Mouse (Mus musculus): ENCODE measurements around the gene 1700123O20Rik.

Gene 1700123O20Rik

DNA sequence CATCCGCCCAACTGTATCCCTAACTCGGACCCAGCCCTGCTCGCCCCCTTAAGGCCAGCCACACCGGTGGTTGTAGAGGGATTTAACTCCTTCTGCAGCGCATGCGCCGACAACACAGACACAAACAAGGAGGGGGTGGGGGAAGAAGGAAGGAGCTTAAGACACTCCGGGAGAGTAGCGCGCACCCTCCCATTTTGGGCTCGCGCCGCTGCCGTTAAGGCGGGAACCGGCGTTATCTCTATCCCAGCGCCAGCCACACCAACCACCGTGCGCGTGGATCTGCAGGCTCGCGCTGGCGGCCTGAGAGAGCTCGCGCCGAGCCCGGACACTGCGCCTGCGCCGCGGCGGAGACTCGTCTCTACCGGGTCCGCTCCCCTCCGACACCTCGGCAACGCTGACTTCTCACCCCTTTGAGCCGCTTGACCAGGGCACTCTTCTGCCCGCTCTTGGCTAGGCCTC lies at the start of gene 1700123O20Rik:
1700123O20Rik (plus strand) TSS at position 154 of the 459 bp plus-strand sequence.
- peak; percentile 58 for DNase-seq (ENCODE audit: extremely low spot score, low read depth, low spot score)

- DNase-seq (ENCODE audit: extremely low spot score, low read depth, low spot score): no peak
Observed at GRCm38 (mm10) chr14:54636954-54637353, 49.1 kb upstream of the 1700123O20Rik start.

DNA sequence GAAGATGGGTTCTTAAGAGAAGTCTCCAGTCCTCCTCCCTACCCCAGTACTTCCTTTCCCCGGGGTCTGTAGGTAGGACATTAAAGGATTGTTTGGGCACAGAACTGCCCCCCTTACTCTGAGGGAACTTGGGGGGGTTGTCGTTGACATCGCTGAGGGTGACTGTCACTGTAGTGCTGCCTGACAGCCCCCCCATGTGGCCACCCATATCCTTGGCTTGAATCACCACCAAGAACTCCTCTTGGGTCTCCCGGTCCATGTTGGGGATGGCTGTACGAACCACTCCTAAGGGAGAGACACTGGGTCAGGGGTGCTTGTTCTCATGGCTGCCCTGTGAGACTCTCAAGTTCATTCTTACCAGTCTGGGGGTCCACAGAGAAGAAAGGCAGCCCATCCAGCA lies 47.8 kb upstream of the 1700123O20Rik start:
- DNase-seq (ENCODE audit: extremely low spot score, low read depth, low spot score): no peak

DNA sequence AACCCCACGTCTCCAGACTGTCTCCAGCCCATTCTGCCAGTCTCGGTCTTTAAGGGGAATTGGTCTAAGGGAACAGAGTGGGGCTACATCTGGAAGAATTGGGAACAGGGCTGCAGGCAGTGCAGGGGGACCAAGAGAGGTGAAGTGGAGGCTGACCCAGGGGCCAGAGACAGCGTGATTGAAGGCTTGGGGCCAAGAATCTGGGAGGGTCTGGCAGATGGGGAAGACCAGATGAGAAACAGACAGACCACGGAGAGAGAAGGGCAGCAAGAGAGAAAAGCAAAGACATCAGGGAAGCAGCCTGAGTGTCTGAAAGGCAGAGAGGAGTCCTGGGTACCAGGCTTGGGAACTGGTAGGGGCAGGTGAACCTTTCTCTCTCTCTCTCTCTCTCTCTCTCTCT lies 45.9 kb upstream of the 1700123O20Rik start:
- DNase-seq (ENCODE audit: extremely low spot score, low read depth, low spot score): no peak

DNA sequence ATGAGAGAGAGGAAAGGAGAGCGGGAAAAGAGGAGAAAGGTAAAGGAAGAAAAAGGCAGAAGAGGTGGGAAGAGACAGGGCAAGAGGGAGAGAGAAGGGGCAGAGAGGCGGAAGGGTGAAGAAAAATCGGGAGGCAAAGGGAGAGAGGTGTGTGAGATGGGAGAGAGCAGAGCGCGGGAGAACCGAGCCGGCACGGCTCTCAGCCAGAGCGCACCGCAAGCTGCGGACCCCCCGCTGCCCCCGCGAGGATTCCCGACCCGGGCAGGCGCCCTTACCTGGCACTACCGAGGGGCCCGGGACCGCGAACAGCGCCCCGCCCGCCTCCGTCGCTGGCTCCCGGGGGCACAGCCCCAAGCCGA lies 45.1 kb upstream of the 1700123O20Rik start, which contains the start of gene Gm17606:
Gm17606 (plus strand) TSS at position 7 of the 359 bp plus-strand sequence.
- DNase-seq (ENCODE audit: extremely low spot score, low read depth, low spot score): no peak

DNA sequence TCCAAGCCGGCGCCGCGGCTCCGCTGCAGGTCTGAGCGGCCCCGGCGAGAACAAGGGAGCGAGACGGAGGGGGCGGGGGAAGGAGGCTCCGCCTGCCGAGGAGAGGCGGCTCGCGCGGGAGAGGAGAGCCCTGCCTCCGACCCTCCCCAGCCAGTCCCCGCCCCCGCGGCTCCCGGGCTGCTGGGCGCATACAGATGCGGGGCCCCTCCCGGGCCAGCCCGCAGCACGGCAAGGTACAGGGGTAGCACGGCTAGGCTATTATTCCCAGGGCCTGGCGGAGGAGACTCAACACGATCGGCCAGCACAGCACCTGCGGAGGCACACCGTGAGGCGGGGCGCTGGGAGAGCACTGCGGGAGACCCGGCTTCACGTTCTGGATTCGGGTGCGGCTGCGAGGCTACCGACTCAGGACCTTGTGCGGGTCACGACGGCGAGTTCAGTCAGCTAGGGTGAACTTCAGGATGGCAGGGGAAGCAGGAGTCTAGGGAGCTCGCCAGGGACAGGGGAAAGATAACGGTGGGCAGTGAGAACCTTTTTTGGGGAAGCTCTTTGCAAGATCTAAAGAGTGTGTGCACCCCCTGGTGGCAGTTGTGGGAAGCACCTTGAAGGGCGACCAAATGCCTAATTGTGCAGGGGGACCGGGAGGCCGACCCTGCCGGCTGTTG lies 44.6 kb upstream of the 1700123O20Rik start, which contains the start of gene Cdh24:
Cdh24 (minus strand) TSS at position 60 of the 665 bp plus-strand sequence.
- DNase-seq (ENCODE audit: extremely low spot score, low read depth, low spot score): peak; percentile 81

DNA sequence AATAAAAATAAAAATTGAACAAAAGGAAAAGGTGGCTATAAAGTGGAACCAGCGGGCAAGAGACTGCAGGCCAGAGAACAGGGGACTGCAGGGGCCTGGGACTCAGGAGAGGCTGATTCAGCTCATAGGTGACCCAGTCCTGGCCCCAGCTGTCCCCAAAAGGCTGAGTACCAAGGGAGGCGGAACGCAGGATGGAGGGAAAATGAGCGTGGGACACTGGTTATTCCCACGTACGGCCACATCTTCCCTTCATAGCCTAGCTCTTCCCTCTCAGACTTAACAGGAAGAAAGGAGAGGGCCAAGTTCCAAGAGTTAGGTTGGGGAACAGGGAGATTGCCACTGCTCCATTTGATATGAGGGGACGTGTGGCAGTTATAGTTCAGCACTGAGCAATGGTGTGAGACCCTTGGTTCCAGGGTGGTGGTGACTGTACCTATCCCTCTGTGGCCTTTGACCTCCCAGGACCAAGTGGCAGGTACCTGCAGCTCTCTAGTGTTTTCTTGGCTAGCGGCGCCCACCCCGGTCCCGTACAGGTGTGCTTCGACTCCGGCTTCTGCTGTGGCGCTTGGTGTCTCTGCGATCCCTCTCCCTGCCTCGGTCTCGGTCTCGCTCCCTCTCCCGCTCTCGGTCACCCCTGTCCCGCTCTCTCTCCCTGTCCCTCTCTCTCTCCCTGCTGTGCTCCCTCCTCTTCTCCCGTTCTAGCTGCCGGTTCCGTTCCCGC lies 43.6 kb upstream of the 1700123O20Rik start:
- no peak for DNase-seq (ENCODE audit: extremely low spot score, low read depth, low spot score)

DNA sequence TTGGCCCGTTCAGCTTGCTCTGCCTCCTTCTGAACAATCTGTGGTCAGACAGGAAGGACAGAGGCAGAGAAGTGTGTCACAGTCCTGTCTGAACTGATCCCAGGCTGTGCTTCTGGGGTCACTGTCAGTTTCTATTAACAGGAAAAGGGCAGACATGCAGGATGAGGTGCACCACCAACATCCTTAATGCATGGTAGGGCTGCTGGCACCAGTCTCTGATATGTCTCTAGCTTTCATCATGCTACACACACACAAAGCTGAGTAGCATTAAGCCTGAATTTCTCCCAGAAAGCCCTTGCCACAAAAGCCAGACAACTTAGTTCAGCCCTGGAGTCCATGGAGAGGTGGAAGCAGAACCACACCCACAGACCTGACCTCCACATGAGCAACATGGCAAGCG lies 43.0 kb upstream of the 1700123O20Rik start:
- no peak for DNase-seq (ENCODE audit: extremely low spot score, low read depth, low spot score)

GRCm38 (mm10) chr14:54644294-54644693 lies 41.7 kb upstream of the 1700123O20Rik start:
- no peak for DNase-seq (ENCODE audit: extremely low spot score, low read depth, low spot score)

- DNase-seq (ENCODE audit: extremely low spot score, low read depth, low spot score): no peak
Observed at GRCm38 (mm10) chr14:54646455-54646854, 39.6 kb upstream of the 1700123O20Rik start.

DNA sequence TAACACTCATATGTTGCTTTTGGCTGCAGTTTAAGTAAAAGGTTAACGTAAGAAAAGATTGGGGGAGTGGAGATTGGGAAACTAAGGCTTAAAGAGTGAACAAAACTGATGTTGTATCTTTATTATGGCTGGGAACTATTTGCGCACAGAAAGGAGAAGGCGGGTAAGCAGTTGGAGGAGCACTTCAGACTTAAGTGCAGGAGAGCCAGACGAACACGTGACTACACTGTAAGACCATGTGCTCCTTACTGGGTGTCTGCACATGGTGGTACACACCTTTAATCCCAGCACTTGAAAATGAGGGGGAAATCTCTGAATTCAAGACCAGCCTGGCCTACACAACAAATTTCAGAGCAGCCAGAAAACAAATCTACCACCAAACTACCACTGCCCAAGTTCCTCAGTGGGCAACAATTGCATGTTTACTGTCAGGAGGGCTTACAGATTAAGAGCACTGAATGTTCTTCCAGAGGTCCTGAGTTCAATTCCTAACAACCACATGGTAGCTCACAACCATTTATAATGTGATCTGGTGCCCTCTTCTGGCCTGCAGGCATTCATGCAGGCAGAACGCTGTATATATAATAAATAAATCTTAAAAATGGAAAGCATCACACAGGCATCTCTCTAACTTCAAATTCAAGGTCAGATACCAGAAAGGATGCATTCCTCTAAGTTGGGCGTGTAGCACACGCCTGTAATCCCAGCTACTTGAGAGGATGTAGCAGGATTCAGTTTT lies 38.9 kb upstream of the 1700123O20Rik start:
- DNase-seq (ENCODE audit: extremely low spot score, low read depth, low spot score): no peak

- DNase-seq (ENCODE audit: extremely low spot score, low read depth, low spot score): no peak
Observed at GRCm38 (mm10) chr14:54647900-54648299, 38.1 kb upstream of the 1700123O20Rik start.

DNA sequence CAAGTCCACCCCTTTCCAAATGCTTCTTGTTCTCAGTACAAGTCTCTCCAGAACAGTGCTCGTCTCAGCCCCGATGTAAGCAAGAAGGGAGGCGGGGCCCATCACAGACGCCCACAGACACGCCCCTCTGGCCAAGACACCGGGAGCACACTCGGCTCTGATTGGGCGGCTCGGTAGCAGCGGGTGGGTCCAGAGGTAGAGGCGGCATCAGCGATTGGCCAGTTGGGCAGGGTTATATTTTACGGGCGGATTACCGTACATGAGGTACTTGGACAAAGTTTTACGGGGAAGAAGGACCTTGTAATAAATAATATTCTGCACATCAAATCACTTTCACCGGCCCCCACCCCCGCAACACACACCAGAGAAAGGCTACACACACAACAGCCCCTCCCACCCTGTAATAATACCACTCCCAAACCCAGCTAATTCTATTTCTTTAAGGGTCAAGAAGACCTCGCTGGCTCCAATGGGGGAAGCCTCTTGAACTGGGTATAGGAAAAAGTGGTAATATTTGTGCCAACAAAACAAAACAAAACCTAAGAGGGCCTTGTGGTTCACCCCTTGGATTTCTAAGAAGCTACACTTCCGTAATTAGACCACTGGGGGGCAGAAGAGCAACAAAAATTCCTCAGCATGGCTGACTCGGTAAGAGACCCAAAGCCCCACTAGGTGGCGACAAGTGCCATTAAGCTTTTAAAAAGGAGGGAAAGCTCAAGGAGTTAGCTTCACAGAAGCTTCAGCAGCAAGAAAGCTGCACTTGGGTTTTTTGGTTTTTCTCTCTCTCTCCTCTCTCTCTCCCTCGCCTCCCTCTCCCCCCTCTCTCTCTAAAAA lies 35.2 kb upstream of the 1700123O20Rik start:
- peak; percentile 96 for DNase-seq (ENCODE audit: extremely low spot score, low read depth, low spot score)

GRCm38 (mm10) chr14:54651556-54651955 lies 34.5 kb upstream of the 1700123O20Rik start:
- no peak for DNase-seq (ENCODE audit: extremely low spot score, low read depth, low spot score)

GRCm38 (mm10) chr14:54652787-54653186 lies 33.2 kb upstream of the 1700123O20Rik start:
- DNase-seq (ENCODE audit: extremely low spot score, low read depth, low spot score): no peak

- peak; percentile 68 for DNase-seq (ENCODE audit: extremely low spot score, low read depth, low spot score)
Observed at GRCm38 (mm10) chr14:54653496-54653895, 32.5 kb upstream of the 1700123O20Rik start.

- no peak for DNase-seq (ENCODE audit: extremely low spot score, low read depth, low spot score)
Observed at GRCm38 (mm10) chr14:54660009-54660408, 26.0 kb upstream of the 1700123O20Rik start.

GRCm38 (mm10) chr14:54664477-54665222 lies 21.4 kb upstream of the 1700123O20Rik start:
- no peak for DNase-seq (ENCODE audit: extremely low spot score, low read depth, low spot score)

DNA sequence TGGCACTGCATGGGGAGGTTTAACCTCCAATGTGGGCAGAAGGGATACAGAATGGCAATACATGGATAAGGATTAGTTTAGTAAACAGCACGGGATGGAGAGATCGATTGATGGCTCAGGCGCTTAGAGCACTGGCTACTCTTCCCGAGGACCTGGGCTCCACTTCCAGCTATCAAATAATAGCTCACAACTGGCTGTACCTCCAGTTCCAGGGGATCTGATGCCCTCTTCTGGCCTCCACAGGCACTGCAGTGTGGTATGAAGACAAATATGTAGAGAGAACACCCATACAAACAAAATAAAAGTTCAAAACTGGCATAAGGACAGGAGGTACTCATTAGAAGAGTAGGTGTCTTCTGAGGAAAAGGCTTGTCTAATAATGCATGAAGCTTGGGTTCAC lies 16.6 kb upstream of the 1700123O20Rik start:
- no peak for DNase-seq (ENCODE audit: extremely low spot score, low read depth, low spot score)

- DNase-seq (ENCODE audit: extremely low spot score, low read depth, low spot score): no peak
Observed at GRCm38 (mm10) chr14:54674317-54674716, 11.7 kb upstream of the 1700123O20Rik start.

Data from hindlimb bud, embryonic 11.5 days (tissue).